Mouse (Mus musculus) fat pad, adult 2 months (tissue): ENCODE results near the gene Apobec1.
"Not testable (repeated sequence)": the region's sequence is repeated elsewhere in the genome, so short reads cannot be mapped to it uniquely, and the experiment has no call there.

Experiments
- DNase-seq: peaks from one replicate; pipeline ENCODE4 v3.0.0-alpha.2; 2011; ENCODE audit warnings: low read depth, low spot score; ENCODE audit errors: extremely low read depth

Apobec1 gene

GRCm38 (mm10) chr6:122605483-122605882 lies 3.2 kb upstream of the Apobec1 start:
- DNase-seq: no peak

- DNase-seq: no peak
These were observed 2.0 kb upstream of the Apobec1 start for GRCm38 (mm10) chr6:122604260-122604659.

DNA sequence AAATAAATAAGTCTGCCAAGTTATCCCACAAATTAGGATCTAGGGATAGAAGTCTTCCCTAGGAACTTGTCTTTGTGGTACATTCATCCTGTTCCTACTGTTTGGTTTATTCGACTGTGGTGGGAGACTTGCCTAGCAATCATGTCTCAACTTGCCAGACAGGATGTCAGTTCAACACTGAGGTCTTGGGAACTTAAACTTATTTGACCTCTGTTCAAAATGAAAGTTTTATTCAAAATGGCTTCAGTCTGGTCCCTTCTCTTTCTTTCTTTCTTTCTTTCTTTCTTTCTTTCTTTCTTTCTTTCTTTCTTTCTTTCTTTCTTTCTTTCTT lies 713 bp upstream of the Apobec1 start:
- no peak for DNase-seq

DNA sequence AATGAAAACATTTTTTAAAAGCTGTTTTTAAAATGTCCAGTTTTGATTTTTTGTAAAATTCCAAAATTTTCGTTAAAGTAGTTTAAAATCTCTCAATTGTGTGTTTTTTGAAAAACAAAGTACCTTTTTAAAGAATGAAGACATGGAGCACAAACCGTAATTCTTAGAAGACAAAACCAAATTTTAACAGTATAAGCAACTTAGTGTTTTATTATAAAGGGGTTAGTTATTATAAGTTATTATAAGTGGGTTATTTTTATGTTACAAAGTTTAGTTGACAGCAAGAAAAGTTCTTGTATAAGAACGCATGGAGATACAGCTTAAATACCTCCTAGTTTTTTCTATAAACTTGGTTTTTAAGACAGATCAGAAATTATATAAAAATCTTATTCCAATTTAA lies 629 bp downstream of the Apobec1 start:
- no peak for DNase-seq

GRCm38 (mm10) chr6:122601031-122601430 lies 1.2 kb downstream of the Apobec1 start:
- no peak for DNase-seq

GRCm38 (mm10) chr6:122600066-122600646 lies 2.1 kb downstream of the Apobec1 start:
- peak; percentile 91 for DNase-seq

DNA sequence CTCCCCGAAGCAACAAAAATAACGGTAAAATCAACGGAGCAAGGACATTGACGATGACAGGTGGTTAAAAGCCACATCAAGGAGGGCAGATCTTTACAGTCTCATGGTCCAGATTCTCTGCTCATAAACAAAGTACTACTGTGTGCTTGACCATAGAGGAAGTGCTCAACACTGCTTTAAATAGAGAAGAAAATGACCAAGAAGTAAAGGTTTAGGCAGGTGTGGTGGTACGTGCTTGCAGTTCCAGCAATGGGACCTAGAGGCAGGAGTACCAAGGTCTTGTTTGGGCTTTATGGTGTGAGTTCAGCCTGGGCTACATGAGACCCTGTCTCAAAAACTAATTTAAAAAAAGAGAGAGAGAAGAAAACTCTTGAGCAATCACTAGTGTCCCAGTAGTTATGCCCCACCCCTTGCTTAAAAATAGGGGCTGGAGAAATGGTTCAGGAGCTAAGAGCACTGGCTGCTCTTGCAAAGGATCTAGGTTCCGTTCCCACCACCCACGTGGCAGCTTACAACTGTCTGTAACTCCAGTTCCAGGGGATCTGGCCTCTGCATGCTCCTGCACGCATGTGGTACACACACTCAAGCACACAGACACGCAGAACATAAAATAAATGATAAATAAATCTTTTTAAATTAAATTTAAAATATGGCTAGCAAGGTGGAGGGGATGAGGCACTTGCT lies 3.0 kb downstream of the Apobec1 start:
- DNase-seq: peak; percentile 36

DNA sequence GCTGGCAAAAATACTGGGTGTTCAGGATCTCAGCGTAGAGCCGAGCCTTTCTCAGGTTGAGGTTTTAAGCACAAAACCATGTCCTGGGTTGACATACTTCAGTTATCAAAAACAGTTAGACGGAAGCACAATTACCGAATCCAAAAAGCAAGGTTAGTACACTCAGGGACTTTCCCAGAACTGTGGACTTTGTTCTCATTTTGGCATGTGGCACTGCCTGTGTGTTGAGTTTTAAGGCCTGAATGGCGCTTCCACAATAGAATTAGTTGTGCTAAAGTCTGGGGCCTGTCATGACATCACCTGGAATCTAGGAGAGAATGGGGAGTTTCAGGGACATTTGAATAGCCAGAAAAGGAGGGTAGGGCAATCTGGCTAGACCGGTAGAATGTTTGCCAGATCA lies 3.8 kb downstream of the Apobec1 start:
- no peak for DNase-seq

GRCm38 (mm10) chr6:122598014-122598413 lies 4.2 kb downstream of the Apobec1 start:
- no peak for DNase-seq

GRCm38 (mm10) chr6:122596608-122597007 lies 5.6 kb downstream of the Apobec1 start:
- no peak for DNase-seq

DNA sequence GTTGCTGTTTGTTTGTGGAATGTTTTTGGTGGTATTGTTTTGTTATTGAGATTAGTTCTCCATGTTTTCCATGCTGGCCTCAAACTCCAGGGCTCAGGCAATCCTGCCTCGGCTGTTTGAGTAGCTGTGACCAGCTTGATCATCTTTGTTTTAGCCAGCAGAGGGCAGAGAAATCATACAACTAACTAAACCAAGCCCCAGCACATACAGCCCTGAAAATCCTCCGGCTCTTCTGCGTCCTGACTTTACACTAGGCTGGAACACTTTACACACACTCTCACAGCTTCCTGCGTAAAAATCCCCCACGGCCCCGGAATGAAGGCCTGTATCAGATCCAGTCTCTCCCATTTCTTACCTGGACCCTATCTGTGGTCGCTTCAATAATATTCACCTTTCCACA lies 6.6 kb downstream of the Apobec1 start:
- DNase-seq: no peak

- DNase-seq: no peak
These were observed 9.3 kb downstream of the Apobec1 start for GRCm38 (mm10) chr6:122592905-122593304.

GRCm38 (mm10) chr6:122591027-122591758 lies 11.1 kb downstream of the Apobec1 start:
- no peak for DNase-seq

DNA sequence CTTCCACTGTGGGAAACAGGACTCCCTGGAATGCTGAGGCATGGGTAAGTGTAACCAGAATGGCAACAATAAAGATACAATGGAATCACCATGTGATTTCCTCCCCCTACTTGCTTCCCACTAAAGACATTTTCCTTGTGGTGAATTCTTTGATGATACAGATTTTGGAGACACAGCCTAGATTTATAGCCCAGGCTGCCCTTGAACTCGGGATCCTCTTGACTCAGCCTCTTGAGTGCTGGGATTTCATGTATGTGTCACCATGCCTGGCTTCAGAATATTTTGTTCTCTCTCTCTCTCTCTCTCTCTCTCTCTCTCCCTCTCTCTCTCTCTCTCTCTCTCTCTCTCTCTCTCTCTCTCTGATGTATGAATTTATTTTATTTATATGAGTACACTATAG lies 23.2 kb downstream of the Apobec1 start:
- no peak for DNase-seq

- no peak for DNase-seq
These were observed 25.2 kb downstream of the Apobec1 start for GRCm38 (mm10) chr6:122577030-122577429.

GRCm38 (mm10) chr6:122575037-122575436 lies 27.2 kb downstream of the Apobec1 start:
- not testable (repeated sequence) for DNase-seq

DNA sequence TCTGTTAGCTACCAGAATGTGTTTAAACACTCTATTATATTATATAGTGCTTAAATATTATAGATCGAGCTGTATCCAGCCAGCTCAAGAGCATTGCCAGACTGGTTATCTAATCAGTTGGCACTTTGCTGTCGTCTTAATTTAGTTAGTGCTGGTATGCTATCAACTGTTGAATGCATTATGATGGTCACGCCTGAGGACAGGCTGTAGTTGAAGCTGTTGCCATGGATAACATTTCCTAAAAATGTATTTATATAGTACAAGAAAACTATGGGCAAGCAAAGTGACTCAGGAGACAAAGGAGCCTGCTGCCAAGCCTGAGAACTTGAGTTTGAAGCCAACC lies 30.7 kb downstream of the Apobec1 start:
- DNase-seq: no peak

DNA sequence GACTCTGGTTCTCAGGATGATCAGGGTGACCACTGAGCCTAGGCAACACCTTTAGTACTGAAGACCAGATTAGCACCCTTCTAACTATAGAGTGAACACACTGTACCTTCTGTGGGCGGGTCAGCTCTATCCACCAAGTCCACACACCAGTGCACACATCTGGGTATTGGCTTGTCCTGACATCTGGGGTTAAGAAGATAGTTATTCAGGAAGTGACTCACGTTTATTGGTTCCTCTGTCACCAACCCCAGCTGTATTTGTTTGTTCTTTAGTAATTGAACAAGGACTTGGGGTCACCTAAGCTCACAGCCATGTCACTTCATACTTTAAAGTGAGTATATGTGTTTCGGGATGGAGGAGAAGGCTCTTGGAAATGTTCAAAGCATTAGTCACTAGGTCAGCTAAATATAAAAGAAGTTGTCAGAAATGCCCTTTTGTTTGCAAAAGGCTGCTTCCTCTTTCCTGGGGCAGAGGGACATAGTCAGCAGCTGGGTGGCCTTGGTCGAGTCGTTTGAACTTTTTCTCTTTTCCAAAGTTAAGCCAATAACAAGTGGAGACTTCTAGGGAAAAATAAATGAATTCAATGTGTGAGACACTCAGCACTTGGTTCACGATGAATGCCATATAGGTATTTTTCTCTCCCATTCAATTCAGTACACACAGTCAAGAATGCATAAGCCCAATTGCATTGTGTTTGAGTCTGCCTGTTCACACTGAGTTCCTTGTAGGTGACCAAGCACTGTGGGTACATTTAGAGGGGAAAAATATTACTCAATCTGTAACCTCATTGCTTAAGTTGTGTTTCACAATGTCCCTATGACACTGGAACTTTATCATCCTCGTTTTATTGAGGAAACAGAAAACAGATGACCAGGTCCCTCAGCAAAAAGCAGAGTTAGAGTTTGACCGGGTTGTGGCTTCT lies 31.3 kb downstream of the Apobec1 start:
- DNase-seq: no peak

DNA sequence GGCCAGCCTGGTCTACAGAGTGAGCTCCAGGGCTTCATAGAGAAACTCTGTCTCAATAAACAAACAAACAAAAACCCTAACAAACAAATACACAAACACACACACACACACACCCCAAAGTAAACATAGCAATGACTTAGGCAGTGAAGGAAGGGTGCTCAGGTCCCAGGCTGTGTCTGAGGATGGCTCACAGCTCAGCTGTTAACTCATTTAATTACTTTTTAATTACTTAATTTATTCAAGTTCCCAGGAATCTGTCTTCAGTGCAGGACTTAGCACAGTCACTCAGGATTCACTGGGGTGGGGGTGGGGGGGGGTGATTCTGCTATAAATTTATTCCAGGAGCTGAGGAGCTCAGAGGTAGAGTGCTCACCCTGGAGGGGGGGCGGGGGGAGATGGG lies 32.5 kb downstream of the Apobec1 start:
- DNase-seq: no peak

DNA sequence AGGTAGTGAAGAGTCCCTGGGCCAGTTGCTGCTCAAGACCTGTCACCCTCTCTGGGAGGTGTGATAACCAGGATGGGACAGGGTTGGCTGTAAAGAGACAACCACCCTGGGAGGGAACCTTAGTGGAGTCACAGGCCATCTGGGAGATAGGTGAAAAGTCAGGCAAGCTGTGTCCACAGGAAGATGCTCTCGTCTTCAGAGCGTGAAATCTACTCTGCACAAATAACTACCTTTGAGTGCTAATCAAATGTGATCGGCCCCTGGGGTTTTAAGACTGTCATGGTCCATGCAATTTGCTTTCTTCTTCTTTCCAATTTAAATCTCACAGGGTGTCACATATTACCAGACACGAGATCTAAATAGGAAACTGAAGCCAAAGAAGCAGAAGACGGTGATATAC lies 33.1 kb downstream of the Apobec1 start:
- no peak for DNase-seq

DNA sequence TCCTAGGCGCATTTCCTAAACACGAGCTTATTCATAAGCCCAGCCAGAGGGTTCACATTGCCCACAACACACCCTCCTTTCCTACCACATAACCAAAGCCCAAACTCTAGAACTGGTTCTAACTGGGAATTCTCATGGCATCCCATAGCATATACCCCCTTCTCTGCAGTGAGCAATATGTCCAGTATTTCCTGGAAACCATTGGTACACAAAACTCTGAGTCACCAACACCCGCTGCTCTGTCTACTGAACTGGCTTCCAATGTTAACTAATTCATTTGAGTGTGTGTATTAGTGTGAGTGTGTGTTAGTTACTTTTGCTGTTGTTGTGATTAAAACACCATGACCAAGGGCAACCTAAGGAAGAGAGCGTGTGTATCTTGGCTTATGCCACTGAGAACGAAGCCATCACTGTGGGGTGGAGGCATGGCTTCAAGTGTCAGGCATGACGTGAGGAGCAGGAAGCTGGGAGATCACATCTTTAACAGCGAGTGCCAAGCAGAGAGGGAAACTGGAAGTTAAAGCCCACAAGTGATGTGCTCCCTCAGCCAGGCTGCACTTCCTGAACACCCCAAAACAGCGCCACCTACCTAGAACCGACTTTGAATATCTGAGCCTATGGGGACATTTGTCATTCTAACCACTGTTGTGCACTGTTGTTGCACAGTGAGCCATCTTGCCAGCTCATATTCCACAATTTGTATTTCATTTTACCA lies 37.0 kb downstream of the Apobec1 start:
- no peak for DNase-seq
